Mouse (Mus musculus) hindbrain, postnatal 0 days (tissue): ENCODE measurements around the gene Best3. TPM values are rescaled to one million over a fixed set of nuclear protein-coding genes. Genes with fewer than 3 reads are reported as not detected.

ENCODE experiments used
- ATAC-seq: fragments of 200-750 bp; cut with Nextera tagmentation; 2 replicates; pipeline ENCODE4 v1.8.0; 2017; ENCODE audit warnings: mild to moderate bottlenecking, moderate TSS enrichment, moderate library complexity
- DNase-seq: peaks from one replicate; pipeline ENCODE4 v3.0.0-alpha.2; 2015; ENCODE audit warnings: low spot score
- H3K27ac ChIP-seq: fragments of 300-500 bp; sonication (generic); 2 replicates; pipeline ENCODE4 v1.5.1; 2014; ENCODE audit warnings: mild to moderate bottlenecking
- H3K27me3 ChIP-seq: fragments of 300-500 bp; sonication (generic); 2 replicates; pipeline ENCODE4 v1.6.1; 2014; ENCODE audit warnings: low read length, mixed read lengths; ENCODE audit not compliant: insufficient read depth
- H3K36me3 ChIP-seq: fragments of 300-500 bp; sonication (generic); 2 replicates; pipeline ENCODE4 v1.6.1; 2014; ENCODE audit warnings: low read length, mixed read lengths; ENCODE audit not compliant: insufficient read depth
- H3K4me1 ChIP-seq: fragments of 300-500 bp; sonication (generic); 2 replicates; pipeline ENCODE4 v1.6.1; 2014; ENCODE audit warnings: antibody characterized with exemption, low read length, mixed read lengths; ENCODE audit not compliant: insufficient read depth
- H3K4me2 ChIP-seq: fragments of 300-500 bp; sonication (generic); 2 replicates; pipeline ENCODE4 v1.6.1; 2014; ENCODE audit warnings: low read depth, mild to moderate bottlenecking, low read length, moderate library complexity, mixed read lengths
- H3K4me3 ChIP-seq: fragments of 300-500 bp; sonication (generic); 2 replicates; pipeline ENCODE4 v1.5.1; 2014; ENCODE audit warnings: low read length
- H3K9ac ChIP-seq: fragments of 300-500 bp; sonication (generic); replicated peaks from 2 replicates; pipeline ENCODE4 v1.6.1; 2014; ENCODE audit warnings: mild to moderate bottlenecking, low read length, moderate library complexity, mixed read lengths
- H3K9me3 ChIP-seq: fragments of 300-500 bp; sonication (generic); 2 replicates; pipeline ENCODE4 v1.6.1; 2016; ENCODE audit warnings: low read length, mixed read lengths
- CTCF ChIP-seq: IDR thresholded peaks from 2 replicates; pipeline ENCODE4 v1.5.1; 2016; ENCODE audit warnings: antibody characterized with exemption, control low read depth, low read depth
- WGBS: fragments of 180-500 bp; shearing (Covaris S2); extraction: QIAGEN DNeasy Blood & Tissue Kit; methylation state at CpG from one replicate; pipeline ENCODE4 v1.1.7; 2014; 5-methylcytosine and 5-hydroxymethylcytosine counted together
- polyA plus RNA-seq: library from polyadenylated mRNA; unstranded; fragments of >200 nt; fragmentation: Nextera tagmentation; extraction: Ambion mirVana; gene quantifications from 2 replicates; pipeline ENCODE4 v1.2.1, GENCODE M21; 2015
- total RNA-seq: library from RNA; depleted of rRNA; stranded (reverse); fragments of >200 nt; gene quantifications from 2 replicates; pipeline ENCODE4 v1.2.3, GENCODE M21; 2014

Gene Best3
- total and polyA plus RNA-seq, 2 experiments from 2014 or later, result 0.05 to 0.15 TPM

- Histone ChIP-seq H3K27me3 (no peaks in the 10 kb centered on the region), H3K4me2 (no peak overlapping the region), H3K4me1 (no peaks in the 10 kb centered on the region), H3K4me3 (no peak overlapping the region), H3K36me3 (no peaks in the 10 kb centered on the region), H3K9me3 (no peaks in the 10 kb centered on the region), H3K9ac (no peak overlapping the region), H3K27ac (no peak overlapping the region)
- TF ChIP-seq CTCF, result no peak
- 64% methylated on average over 4 of the region's 4 CpGs for WGBS
- DNase-seq (no peak), ATAC-seq (no peak)
Measured at GRCm38 (mm10) chr10:116977455-116977854, 8.7 kb upstream of the Best3 start.

GRCm38 (mm10) chr10:116977858-116978257 lies 8.3 kb upstream of the Best3 start:
- no peak overlapping the region for H3K4me3 ChIP-seq
- H3K36me3 ChIP-seq, result no peaks in the 10 kb centered on the region
- H3K27ac ChIP-seq, result no peak overlapping the region
- H3K4me2 ChIP-seq, result no peak overlapping the region
- H3K4me1 ChIP-seq, result no peaks in the 10 kb centered on the region
- WGBS, result 83% methylated on average over 2 of the region's 2 CpGs
- H3K27me3 ChIP-seq, result no peaks in the 10 kb centered on the region
- no peak overlapping the region for H3K9ac ChIP-seq
- no peak for ATAC-seq
- no peak for TF ChIP-seq CTCF
- DNase-seq, result no peak
- H3K9me3 ChIP-seq, result no peaks in the 10 kb centered on the region

DNA sequence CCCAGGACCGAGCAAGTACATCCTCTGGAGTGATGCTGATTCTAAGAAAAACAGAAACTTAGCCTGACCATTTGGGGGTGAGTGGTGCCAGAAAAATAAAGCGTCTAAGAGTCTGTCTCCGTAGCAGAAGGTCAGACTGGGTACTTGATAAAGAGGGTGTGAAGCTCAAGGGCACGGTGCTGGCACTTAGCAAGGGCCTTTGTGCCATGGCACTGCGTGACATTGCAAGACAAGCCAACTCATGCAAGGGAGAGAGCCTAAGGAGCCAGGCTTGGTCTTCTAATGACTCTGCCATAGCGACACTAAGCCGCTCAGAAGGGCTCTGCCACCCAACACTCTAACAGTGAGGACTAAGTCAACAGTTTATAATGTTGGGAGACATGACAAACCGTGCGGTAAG lies 7.3 kb upstream of the Best3 start:
- ATAC-seq, result no peak
- H3K36me3 ChIP-seq, result no peaks in the 10 kb centered on the region
- no peaks in the 10 kb centered on the region for H3K27me3 ChIP-seq
- no peak overlapping the region for H3K9ac ChIP-seq
- no peak overlapping the region for H3K27ac ChIP-seq
- no peak overlapping the region for H3K4me3 ChIP-seq
- no peak for TF ChIP-seq CTCF
- H3K4me1 ChIP-seq, result no peaks in the 10 kb centered on the region
- no peaks in the 10 kb centered on the region for H3K9me3 ChIP-seq
- H3K4me2 ChIP-seq, result no peak overlapping the region
- DNase-seq, result no peak
- 83% methylated on average over 9 of the region's 9 CpGs for WGBS

- Histone ChIP-seq H3K27ac (no peak overlapping the region), H3K9me3 (no peaks in the 10 kb centered on the region), H3K36me3 (no peaks in the 10 kb centered on the region), H3K4me1 (no peaks in the 10 kb centered on the region), H3K4me2 (no peak overlapping the region), H3K9ac (no peak overlapping the region), H3K4me3 (no peak overlapping the region), H3K27me3 (no peaks in the 10 kb centered on the region)
- DNase-seq (no peak), ATAC-seq (no peak)
- TF ChIP-seq CTCF, result no peak
- 87% methylated on average over 4 of the region's 4 CpGs for WGBS
Measured at GRCm38 (mm10) chr10:116980273-116980672, 5.8 kb upstream of the Best3 start.

DNA sequence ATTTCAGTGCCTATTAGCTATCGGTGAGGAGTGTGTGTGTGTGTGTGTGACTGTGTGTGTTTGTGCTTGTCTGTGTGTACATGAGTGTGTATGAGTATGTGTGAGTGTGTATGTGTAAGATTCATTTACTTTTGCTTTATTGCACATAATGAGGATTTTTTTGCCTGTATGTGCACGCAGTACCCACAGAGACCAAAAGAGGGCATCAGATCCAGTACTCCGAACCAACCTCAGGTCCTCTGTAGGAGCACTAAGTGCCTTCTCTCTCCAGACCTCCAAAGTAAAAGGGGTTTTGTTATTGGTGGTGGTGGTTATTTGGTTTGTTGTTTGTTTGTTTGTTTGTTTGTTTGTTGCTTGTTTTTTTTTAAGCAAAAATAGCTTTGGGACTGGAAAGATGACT lies 5.2 kb upstream of the Best3 start:
- no peak overlapping the region for H3K4me2 ChIP-seq
- no peaks in the 10 kb centered on the region for H3K36me3 ChIP-seq
- H3K4me3 ChIP-seq, result no peak overlapping the region
- ATAC-seq (no peak), DNase-seq (peak; percentile 33)
- no peak overlapping the region for H3K27ac ChIP-seq
- H3K9me3 ChIP-seq, result no peaks in the 10 kb centered on the region
- TF ChIP-seq CTCF, result peak; percentile 73
- 76% methylated on average over 3 of the region's 3 CpGs for WGBS
- no peaks in the 10 kb centered on the region for H3K4me1 ChIP-seq
- no peak overlapping the region for H3K9ac ChIP-seq
- no peaks in the 10 kb centered on the region for H3K27me3 ChIP-seq

- WGBS, result 76% methylated on average over 4 of the region's 4 CpGs
- Histone ChIP-seq H3K9ac (no peak overlapping the region), H3K27ac (no peak overlapping the region), H3K27me3 (no peaks in the 10 kb centered on the region), H3K9me3 (no peaks in the 10 kb centered on the region), H3K36me3 (no peaks in the 10 kb centered on the region), H3K4me2 (no peak overlapping the region), H3K4me1 (0 out of 2 replicates have a peak, but pooled peaks cover 3% of the 10 kb centered on the region), H3K4me3 (no peak overlapping the region)
- no peak for TF ChIP-seq CTCF
- no peak for ATAC-seq
- no peak for DNase-seq
Measured at GRCm38 (mm10) chr10:116982526-116982925, 3.6 kb upstream of the Best3 start.

DNA sequence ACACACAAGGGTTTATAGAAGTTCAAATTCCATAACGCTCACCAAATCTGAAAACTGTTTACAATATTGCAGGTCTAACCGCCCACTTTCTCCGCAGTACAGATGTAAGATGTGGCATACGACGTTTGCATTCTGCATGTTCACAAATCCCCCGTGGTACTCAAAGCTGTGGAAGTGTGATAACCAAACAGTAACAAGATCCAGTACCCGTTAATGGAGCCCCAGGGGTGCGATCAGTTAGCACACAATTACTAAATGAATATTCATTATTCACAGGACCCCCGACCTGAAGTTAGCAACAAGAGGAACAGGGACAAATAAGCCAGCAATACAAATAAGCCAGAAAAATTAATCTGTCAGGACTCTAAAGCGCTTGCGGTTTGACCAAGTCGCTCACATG lies 1.3 kb upstream of the Best3 start:
- Histone ChIP-seq H3K4me2 (no peak overlapping the region), H3K36me3 (no peaks in the 10 kb centered on the region), H3K27ac (no peak overlapping the region), H3K4me3 (no peak overlapping the region), H3K27me3 (no peaks in the 10 kb centered on the region), H3K9ac (no peak overlapping the region), H3K9me3 (no peaks in the 10 kb centered on the region), H3K4me1 (0 out of 2 replicates have a peak, but pooled peaks cover 3% of the 10 kb centered on the region)
- ATAC-seq (no peak), DNase-seq (no peak)
- WGBS, result 56% methylated on average over 12 of the region's 12 CpGs
- TF ChIP-seq CTCF, result no peak
